Mouse (Mus musculus): Measurements from ENCODE around the gene Olfr154. TPM values are rescaled to one million over a fixed set of nuclear protein-coding genes. Genes with fewer than 3 reads are reported as not detected.
"Not testable (repeated sequence)": the region's sequence is repeated elsewhere in the genome, so short reads cannot be mapped to it uniquely, and the experiment has no call there.

Olfr154 gene
- not detected in 2 replicates for polyA plus RNA-seq (2014; fragmentation: Nextera tagmentation; extraction: Ambion mirVana)

DNA sequence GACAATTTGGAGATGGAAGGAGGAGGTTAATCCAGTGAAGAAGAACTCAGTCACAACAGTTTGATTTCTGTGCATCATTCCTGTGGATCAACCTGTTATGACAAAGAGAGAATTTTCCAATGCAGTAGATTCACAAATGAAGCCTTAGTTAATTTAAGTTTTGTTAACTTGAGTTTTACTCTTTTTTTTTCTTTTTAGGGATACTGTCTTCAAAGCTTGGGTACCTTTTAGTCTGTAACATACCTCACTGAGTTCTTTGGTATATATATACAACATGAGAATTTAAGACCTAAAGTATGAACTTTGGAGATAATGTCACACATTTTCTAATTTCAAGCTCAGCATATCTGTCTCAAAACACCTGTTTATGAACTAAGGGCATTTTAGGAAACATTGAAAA is at the start of gene Olfr154:
Gene Olfr154 (minus strand): TSS at position 101 of the 400 bp plus-strand sequence.
- not testable (repeated sequence) for H3K4me1 ChIP-seq (replicated peaks; ENCODE audit: control insufficient read depth, insufficient read depth, low read length); H3K9me3 ChIP-seq (ENCODE audit: control insufficient read depth, low read length); DNase-seq (ENCODE audit: low spot score); H3K36me3 ChIP-seq (ENCODE audit: control insufficient read depth, insufficient read depth, low read length); H3K4me3 ChIP-seq (ENCODE audit: low read depth, low read length); H3K27ac ChIP-seq (ENCODE audit: low read depth, low read length); H3K4me2 ChIP-seq (ENCODE audit: low read depth, low read length, severe bottlenecking); ATAC-seq (replicated peaks; ENCODE audit: low FRiP score); H3K9ac ChIP-seq (ENCODE audit: low read length); H3K27me3 ChIP-seq (ENCODE audit: control insufficient read depth, insufficient read depth, low read length)

DNA sequence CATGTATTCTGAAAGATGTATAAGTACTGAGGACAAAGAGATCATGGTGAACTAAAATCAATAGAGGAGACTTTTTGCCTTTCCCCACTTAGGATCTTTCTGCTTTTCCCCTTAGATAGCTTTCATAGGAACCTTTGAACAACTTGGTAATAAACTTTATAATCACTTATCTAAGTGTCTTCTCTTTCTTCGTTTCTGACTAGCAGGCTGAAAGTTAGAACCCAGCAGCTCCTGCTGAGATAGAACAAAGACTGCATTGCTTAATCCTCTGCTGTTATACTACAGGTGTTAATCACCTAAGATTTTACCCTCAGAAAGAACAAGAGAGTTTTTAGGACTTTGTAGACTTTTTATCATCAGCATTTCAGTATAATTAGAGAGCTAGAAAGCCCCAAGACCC is 46.9 kb upstream of the Olfr154 start:
- no peak overlapping the region for H3K4me2 ChIP-seq (ENCODE audit: low read depth, low read length, severe bottlenecking)
- no peak for ATAC-seq (replicated peaks; ENCODE audit: low FRiP score)
- WGBS = 31% methylated on average over 1 of the region's 1 CpGs
- DNase-seq (ENCODE audit: low spot score) = no peak
- no peaks in the 10 kb centered on the region for H3K27me3 ChIP-seq (ENCODE audit: control insufficient read depth, insufficient read depth, low read length)
- no peak overlapping the region for H3K9ac ChIP-seq (ENCODE audit: low read length)
- no peaks in the 10 kb centered on the region for H3K9me3 ChIP-seq (ENCODE audit: control insufficient read depth, low read length)
- no peaks in the 10 kb centered on the region for H3K36me3 ChIP-seq (ENCODE audit: control insufficient read depth, insufficient read depth, low read length)
- no peak overlapping the region for H3K4me3 ChIP-seq (ENCODE audit: low read depth, low read length)
- no peak overlapping the region for H3K27ac ChIP-seq (ENCODE audit: low read depth, low read length)
- H3K4me1 ChIP-seq (replicated peaks; ENCODE audit: control insufficient read depth, insufficient read depth, low read length) = no peaks in the 10 kb centered on the region

DNA sequence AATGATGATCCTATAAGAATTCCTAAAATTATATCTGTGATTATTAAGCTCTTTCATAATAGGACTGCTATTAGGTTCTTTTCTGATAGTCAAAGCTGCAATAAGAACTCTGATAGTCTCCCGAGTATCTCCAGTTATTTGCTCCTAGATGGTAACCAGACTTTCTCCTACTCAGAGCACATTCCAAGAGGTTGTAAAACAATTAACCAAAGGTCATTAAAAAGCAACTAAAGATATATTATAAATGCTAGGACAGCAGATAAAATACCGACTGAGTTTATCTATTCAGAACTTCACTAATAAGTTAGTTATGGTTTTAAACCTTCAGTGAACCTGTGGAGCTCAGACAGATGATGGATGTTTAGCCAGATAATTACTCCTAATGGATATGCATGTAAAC is 46.4 kb upstream of the Olfr154 start:
- not testable (repeated sequence) for DNase-seq (ENCODE audit: low spot score); H3K27me3 ChIP-seq (ENCODE audit: control insufficient read depth, insufficient read depth, low read length); H3K4me3 ChIP-seq (ENCODE audit: low read depth, low read length); H3K4me1 ChIP-seq (replicated peaks; ENCODE audit: control insufficient read depth, insufficient read depth, low read length); H3K27ac ChIP-seq (ENCODE audit: low read depth, low read length); H3K9me3 ChIP-seq (ENCODE audit: control insufficient read depth, low read length); H3K4me2 ChIP-seq (ENCODE audit: low read depth, low read length, severe bottlenecking); ATAC-seq (replicated peaks; ENCODE audit: low FRiP score); H3K36me3 ChIP-seq (ENCODE audit: control insufficient read depth, insufficient read depth, low read length); H3K9ac ChIP-seq (ENCODE audit: low read length)
- WGBS = 80% methylated on average over 2 of the region's 2 CpGs

DNA sequence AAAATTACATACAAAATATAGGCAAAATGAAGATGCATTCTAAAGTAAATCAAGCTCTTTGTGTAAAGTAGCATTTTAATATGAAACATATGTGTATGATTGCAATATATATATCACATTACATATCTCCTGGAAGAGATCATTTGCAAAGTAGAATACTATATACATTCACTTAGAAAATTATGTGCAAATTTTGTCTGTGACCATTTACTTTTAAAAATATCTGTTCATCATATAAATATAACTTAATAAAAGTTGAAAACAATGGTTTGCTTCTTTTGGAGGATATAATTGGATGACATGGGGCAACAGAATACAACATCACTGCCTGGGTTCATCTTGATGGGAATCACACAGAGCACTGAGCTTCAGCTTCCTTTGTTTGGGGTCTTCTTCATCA is 24.9 kb upstream of the Olfr154 start, which contains the start of gene Olfr1008:
Gene Olfr1008 (plus strand): TSS at position 301 of the 400 bp plus-strand sequence.
- no peaks in the 10 kb centered on the region for H3K9me3 ChIP-seq (ENCODE audit: control insufficient read depth, low read length)
- ATAC-seq (replicated peaks; ENCODE audit: low FRiP score) (no peak), DNase-seq (ENCODE audit: low spot score) (no peak)
- H3K36me3 ChIP-seq (ENCODE audit: control insufficient read depth, insufficient read depth, low read length) = no peaks in the 10 kb centered on the region
- no peak within 1 kb of the TSS for H3K4me2 ChIP-seq (ENCODE audit: low read depth, low read length, severe bottlenecking)
- no peaks in the 10 kb centered on the region for H3K27me3 ChIP-seq (ENCODE audit: control insufficient read depth, insufficient read depth, low read length)
- no peak within 1 kb of the TSS for H3K9ac ChIP-seq (ENCODE audit: low read length)
- H3K27ac ChIP-seq (ENCODE audit: low read depth, low read length) = no peak within 1 kb of the TSS
- H3K4me3 ChIP-seq (ENCODE audit: low read depth, low read length) = no peak within 1 kb of the TSS
- no peaks in the 10 kb centered on the region for H3K4me1 ChIP-seq (replicated peaks; ENCODE audit: control insufficient read depth, insufficient read depth, low read length)

DNA sequence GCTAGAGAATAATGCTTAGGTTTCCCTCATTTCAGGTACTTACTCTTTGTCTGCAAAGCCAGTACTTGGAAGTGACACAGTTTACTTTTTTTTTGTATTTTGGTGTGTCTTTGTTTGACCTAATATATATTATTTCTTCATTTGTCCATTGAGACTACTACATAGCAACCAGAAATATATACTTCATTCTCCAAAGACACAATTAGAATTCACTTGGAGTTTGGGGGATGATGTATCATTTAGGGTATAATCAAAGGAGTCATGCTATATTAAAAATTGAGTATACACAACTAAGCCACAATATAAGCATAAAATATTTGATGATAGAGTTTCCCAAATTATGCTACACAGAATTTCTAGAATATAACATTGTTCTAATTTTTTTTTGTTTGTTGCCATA is 14.4 kb upstream of the Olfr154 start, which contains the start of gene Olfr1006:
Gene Olfr1006 (minus strand): TSS at position 101 of the 400 bp plus-strand sequence.
- Histone ChIP-seq H3K27ac (ENCODE audit: low read depth, low read length) (no peak within 1 kb of the TSS), H3K4me1 (replicated peaks; ENCODE audit: control insufficient read depth, insufficient read depth, low read length) (no peaks in the 10 kb centered on the region), H3K36me3 (ENCODE audit: control insufficient read depth, insufficient read depth, low read length) (no peaks in the 10 kb centered on the region), H3K4me2 (ENCODE audit: low read depth, low read length, severe bottlenecking) (no peak within 1 kb of the TSS), H3K27me3 (ENCODE audit: control insufficient read depth, insufficient read depth, low read length) (no peaks in the 10 kb centered on the region), H3K9ac (ENCODE audit: low read length) (no peak within 1 kb of the TSS), H3K9me3 (ENCODE audit: control insufficient read depth, low read length) (no peaks in the 10 kb centered on the region), H3K4me3 (ENCODE audit: low read depth, low read length) (no peak within 1 kb of the TSS)
- ATAC-seq (replicated peaks; ENCODE audit: low FRiP score) = no peak
- no peak for DNase-seq (ENCODE audit: low spot score)

DNA sequence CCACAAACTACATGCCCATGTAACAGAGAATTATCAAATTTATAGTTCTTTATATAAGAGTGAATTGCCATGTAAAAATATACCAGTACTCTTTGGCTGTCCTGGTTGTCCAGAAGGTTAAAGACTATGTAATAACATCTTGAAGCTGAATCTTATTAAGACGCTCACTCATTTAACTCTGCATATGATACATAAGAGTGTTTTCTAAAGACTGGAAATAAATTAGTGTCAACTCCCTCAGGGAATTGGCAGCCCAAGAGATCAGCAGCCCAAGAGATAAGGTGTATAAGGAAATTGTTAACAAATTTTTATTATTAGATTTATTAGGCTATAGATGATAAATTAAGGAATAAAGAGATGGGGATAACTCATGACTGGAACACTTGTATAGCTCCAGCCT is 13.7 kb downstream of the Olfr154 start, which contains the start of gene Olfr1002:
Gene Olfr1002 (minus strand): TSS at position 101 of the 400 bp plus-strand sequence.
- Histone ChIP-seq H3K4me3 (ENCODE audit: low read depth, low read length) (no peak within 1 kb of the TSS), H3K36me3 (ENCODE audit: control insufficient read depth, insufficient read depth, low read length) (no peaks in the 10 kb centered on the region), H3K27ac (ENCODE audit: low read depth, low read length) (no peak within 1 kb of the TSS), H3K4me2 (ENCODE audit: low read depth, low read length, severe bottlenecking) (no peak within 1 kb of the TSS), H3K27me3 (ENCODE audit: control insufficient read depth, insufficient read depth, low read length) (no peaks in the 10 kb centered on the region), H3K4me1 (replicated peaks; ENCODE audit: control insufficient read depth, insufficient read depth, low read length) (no peaks in the 10 kb centered on the region), H3K9ac (ENCODE audit: low read length) (no peak within 1 kb of the TSS), H3K9me3 (ENCODE audit: control insufficient read depth, low read length) (no peaks in the 10 kb centered on the region)
- DNase-seq (ENCODE audit: low spot score) = no peak
- 80% methylated on average over 1 of the region's 1 CpGs for WGBS
- ATAC-seq (replicated peaks; ENCODE audit: low FRiP score) = no peak

Other genes starting within 250 kb of the Olfr154 start
- gene Olfr993, start 249.6 kb downstream of the Olfr154 start, polyA plus RNA-seq (2014; fragmentation: Nextera tagmentation; extraction: Ambion mirVana) = not detected in 2 replicates
- not detected in 2 replicates for gene Olfr994, start 228.0 kb downstream of the Olfr154 start, polyA plus RNA-seq (2014; fragmentation: Nextera tagmentation; extraction: Ambion mirVana)
- gene Olfr995, start 220.8 kb downstream of the Olfr154 start, polyA plus RNA-seq (2014; fragmentation: Nextera tagmentation; extraction: Ambion mirVana) = not detected in 2 replicates
- 0.13 TPM in 1 of 2 replicates, not detected in the other for gene 4833423E24Rik, start 145.4 kb downstream of the Olfr154 start, polyA plus RNA-seq (2014; fragmentation: Nextera tagmentation; extraction: Ambion mirVana)
- not detected in 2 replicates for gene Olfr996, start 85.2 kb downstream of the Olfr154 start, polyA plus RNA-seq (2014; fragmentation: Nextera tagmentation; extraction: Ambion mirVana)
- gene Olfr998, start 75.5 kb downstream of the Olfr154 start, polyA plus RNA-seq (2014; fragmentation: Nextera tagmentation; extraction: Ambion mirVana) = not detected in 2 replicates
- gene Olfr1000, start 52.6 kb downstream of the Olfr154 start, polyA plus RNA-seq (2014; fragmentation: Nextera tagmentation; extraction: Ambion mirVana) = not detected in 2 replicates
- not detected in 2 replicates for gene Olfr1002, start 13.8 kb downstream of the Olfr154 start, polyA plus RNA-seq (2014; fragmentation: Nextera tagmentation; extraction: Ambion mirVana)
- gene Olfr1006, start 14.3 kb upstream of the Olfr154 start, polyA plus RNA-seq (2014; fragmentation: Nextera tagmentation; extraction: Ambion mirVana) = not detected in 2 replicates
- not detected in 2 replicates for gene Olfr1008, start 25.0 kb upstream of the Olfr154 start, polyA plus RNA-seq (2014; fragmentation: Nextera tagmentation; extraction: Ambion mirVana)
- gene Olfr1009, start 51.0 kb upstream of the Olfr154 start, polyA plus RNA-seq (2014; fragmentation: Nextera tagmentation; extraction: Ambion mirVana) = not detected in 2 replicates
- gene Olfr1012, start 98.3 kb upstream of the Olfr154 start, polyA plus RNA-seq (2014; fragmentation: Nextera tagmentation; extraction: Ambion mirVana) = not detected in 2 replicates
- not detected in 2 replicates for gene Olfr1013, start 102.6 kb upstream of the Olfr154 start, polyA plus RNA-seq (2014; fragmentation: Nextera tagmentation; extraction: Ambion mirVana)
- gene Olfr1014, start 108.3 kb upstream of the Olfr154 start, polyA plus RNA-seq (2014; fragmentation: Nextera tagmentation; extraction: Ambion mirVana) = not detected in 2 replicates
- gene Olfr1015, start 117.6 kb upstream of the Olfr154 start, polyA plus RNA-seq (2014; fragmentation: Nextera tagmentation; extraction: Ambion mirVana) = not detected in 2 replicates
- gene Olfr1016, start 138.1 kb upstream of the Olfr154 start, polyA plus RNA-seq (2014; fragmentation: Nextera tagmentation; extraction: Ambion mirVana) = not detected in 2 replicates
- gene Olfr1018, start 154.0 kb upstream of the Olfr154 start, polyA plus RNA-seq (2014; fragmentation: Nextera tagmentation; extraction: Ambion mirVana) = not detected in 2 replicates
- gene Olfr1019, start 181.0 kb upstream of the Olfr154 start, polyA plus RNA-seq (2014; fragmentation: Nextera tagmentation; extraction: Ambion mirVana) = not detected in 2 replicates
- not detected in 2 replicates for gene Olfr1020, start 182.6 kb upstream of the Olfr154 start, polyA plus RNA-seq (2014; fragmentation: Nextera tagmentation; extraction: Ambion mirVana)
- not detected in 2 replicates for gene Olfr1022, start 204.1 kb upstream of the Olfr154 start, polyA plus RNA-seq (2014; fragmentation: Nextera tagmentation; extraction: Ambion mirVana)
- gene Olfr1023, start 221.2 kb upstream of the Olfr154 start, polyA plus RNA-seq (2014; fragmentation: Nextera tagmentation; extraction: Ambion mirVana) = not detected in 2 replicates
- gene Olfr1024, start 240.6 kb upstream of the Olfr154 start, polyA plus RNA-seq (2014; fragmentation: Nextera tagmentation; extraction: Ambion mirVana) = not detected in 2 replicates